Mouse (Mus musculus) stomach, postnatal 0 days (tissue): ENCODE data around the gene Iqcd.

Experiments used
- CTCF ChIP-seq: IDR thresholded peaks from 2 replicates; pipeline ENCODE4 v1.5.1; 2016; ENCODE audit warnings: antibody characterized with exemption, low read depth, mild to moderate bottlenecking, moderate library complexity
- EP300 ChIP-seq: optimal IDR thresholded peaks from 2 replicates; pipeline ENCODE3; 2016; ENCODE audit warnings: antibody characterized with exemption

DNA sequence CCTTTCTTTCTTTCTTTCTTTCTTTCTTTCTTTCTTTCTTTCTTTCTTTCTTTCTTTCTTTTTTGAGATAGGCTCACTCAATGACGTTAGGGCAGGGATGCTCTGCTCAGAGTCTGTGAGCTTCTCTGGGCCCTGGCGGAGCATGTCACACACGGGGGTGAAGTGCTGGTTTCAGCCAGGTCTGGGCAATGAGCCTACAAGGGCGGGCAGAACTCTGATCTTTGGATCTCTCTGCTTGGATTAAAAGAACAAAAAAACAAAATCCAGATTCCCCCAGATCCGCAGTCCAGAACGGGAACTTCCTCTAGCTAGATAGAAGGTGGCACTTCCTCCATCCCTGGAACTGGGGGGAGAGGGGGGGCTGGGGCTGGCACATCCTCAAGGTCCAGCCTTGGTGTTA is 57.0 kb downstream of the Iqcd start:
- TF ChIP-seq CTCF, result no peak
- no peak for TF ChIP-seq EP300
